Mouse (Mus musculus) embryonic fibroblast, embryonic 13.5 days (primary cell): Measurements from ENCODE around the gene Igsf21.

Source experiments
- CTCF ChIP-seq: IDR thresholded peaks from 2 replicates; pipeline ENCODE4 v1.5.1; 2011; ENCODE audit warnings: mild to moderate bottlenecking, control low read depth, low read length, moderate library complexity, borderline replicate concordance; ENCODE audit not compliant: insufficient read depth
- POLR2A ChIP-seq: IDR thresholded peaks from 2 replicates; pipeline ENCODE4 v1.6.1; 2011; ENCODE audit warnings: low read depth, mild to moderate bottlenecking, control low read depth, low read length, moderate library complexity

DNA sequence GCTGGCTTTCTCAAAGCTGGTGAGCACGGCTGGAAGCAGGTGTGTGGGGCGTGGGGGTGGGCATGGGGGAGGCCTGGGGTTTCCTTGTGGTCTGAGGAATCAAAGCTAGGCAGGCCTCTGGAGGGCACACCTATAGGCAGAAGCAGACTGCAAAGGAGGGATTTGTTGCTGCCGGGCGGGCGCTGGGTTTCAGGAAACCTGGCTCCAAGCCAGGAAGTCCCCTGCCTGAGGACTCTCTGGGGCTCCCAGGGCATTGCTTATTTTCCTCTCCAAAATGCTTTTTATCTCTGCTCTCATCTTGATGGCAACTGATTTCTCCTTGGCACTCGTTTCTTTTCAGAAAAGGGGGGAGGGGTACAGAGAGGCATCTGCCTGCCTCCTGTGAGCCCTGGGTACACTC is 141.8 kb downstream of the Igsf21 start:
- TF ChIP-seq CTCF = no peak
- TF ChIP-seq POLR2A = no peak
